Mouse (Mus musculus): ENCODE measurements around the gene Ergic1.

DNA sequence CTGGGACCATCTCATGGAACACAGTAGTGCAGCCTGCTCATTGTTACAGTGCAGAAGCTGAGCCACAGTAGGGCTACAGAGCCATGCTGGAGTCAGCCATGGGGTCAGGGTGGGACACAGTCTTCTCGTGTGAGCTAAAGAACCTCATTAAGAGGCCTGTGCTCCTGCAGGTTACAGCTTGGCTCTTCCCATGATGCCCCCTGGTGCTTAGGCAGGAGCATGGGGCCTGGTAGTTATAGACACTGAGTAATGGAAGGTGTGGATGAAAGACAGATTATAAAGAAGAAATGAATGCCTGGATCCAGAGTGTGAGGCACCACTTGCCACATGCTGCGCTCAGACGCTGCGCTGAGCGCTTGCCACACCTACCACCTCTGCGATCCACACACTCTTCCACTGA is 67.2 kb downstream of the Ergic1 start:
- TF ChIP-seq MYOD1 (IDR thresholded peaks at IDR 0.05; ENCODE audit: control insufficient read depth, insufficient read length, low read depth) (no peak), CTCF (IDR thresholded peaks at IDR 0.05; ENCODE audit: control insufficient read depth, insufficient read depth, insufficient read length) (no peak)
